Mouse (Mus musculus) thymus, adult 2 months (tissue): ENCODE measurements around the gene Stx17. TPM values are rescaled to one million over a fixed set of nuclear protein-coding genes. Genes with fewer than 3 reads are reported as not detected.

ENCODE experiments used
- DNase-seq: peaks from one replicate; pipeline ENCODE4 v3.0.0; 2021
- H3K27ac ChIP-seq: fragments of 200-500 bp; 2 replicates; pipeline ENCODE4 v1.5.1; 2012; ENCODE audit warnings: low read length, control low read depth; ENCODE audit not compliant: control insufficient read depth, insufficient read depth
- H3K27me3 ChIP-seq: fragments of 200-500 bp; 2 replicates; pipeline ENCODE4 v1.6.1; 2012; ENCODE audit warnings: mild to moderate bottlenecking, low read length, moderate library complexity, mixed read lengths; ENCODE audit not compliant: control insufficient read depth, insufficient read depth
- H3K36me3 ChIP-seq: fragments of 200-500 bp; 2 replicates; pipeline ENCODE4 v1.6.1; 2012; ENCODE audit warnings: mild to moderate bottlenecking, low read length, moderate library complexity; ENCODE audit not compliant: control insufficient read depth, insufficient read depth
- H3K4me1 ChIP-seq: fragments of 200-500 bp; replicated peaks from 2 replicates; pipeline ENCODE4 v1.6.1; 2012; ENCODE audit warnings: low read length; ENCODE audit not compliant: control insufficient read depth, insufficient read depth
- H3K4me3 ChIP-seq: fragments of 200-500 bp; 2 replicates; pipeline ENCODE4 v1.5.1; 2012; ENCODE audit warnings: mild to moderate bottlenecking, low read length, control low read depth, moderate library complexity; ENCODE audit not compliant: control insufficient read depth, insufficient read depth
- CTCF ChIP-seq: fragments of 200-500 bp; IDR thresholded peaks from 2 replicates; pipeline ENCODE4 v1.5.1; 2012; ENCODE audit warnings: mild to moderate bottlenecking, control low read depth, low read length, moderate library complexity, borderline replicate concordance; ENCODE audit not compliant: control insufficient read depth, poor library complexity, insufficient read depth; ENCODE audit errors: extremely low read depth
- POLR2A ChIP-seq: fragments of 200-500 bp; IDR thresholded peaks from 2 replicates; pipeline ENCODE4 v1.6.1; 2012; ENCODE audit warnings: mild to moderate bottlenecking, low read length, control low read depth, moderate library complexity; ENCODE audit not compliant: control insufficient read depth, poor library complexity, insufficient read depth; ENCODE audit errors: extremely low read depth
- WGBS: fragments of 180-500 bp; shearing (Covaris S2); methylation state at CpG from one replicate; pipeline ENCODE4 v1.1.7; 2018; 5-methylcytosine and 5-hydroxymethylcytosine counted together
- polyA plus RNA-seq: library from polyadenylated mRNA; depleted of rRNA; stranded (reverse); fragments of >200 nt; gene quantifications from 2 replicates; pipeline ENCODE4 v1.2.3, GENCODE M21; 2012

The Stx17 gene
- polyA plus RNA-seq, 1 experiment, result 4.8 TPM

DNA sequence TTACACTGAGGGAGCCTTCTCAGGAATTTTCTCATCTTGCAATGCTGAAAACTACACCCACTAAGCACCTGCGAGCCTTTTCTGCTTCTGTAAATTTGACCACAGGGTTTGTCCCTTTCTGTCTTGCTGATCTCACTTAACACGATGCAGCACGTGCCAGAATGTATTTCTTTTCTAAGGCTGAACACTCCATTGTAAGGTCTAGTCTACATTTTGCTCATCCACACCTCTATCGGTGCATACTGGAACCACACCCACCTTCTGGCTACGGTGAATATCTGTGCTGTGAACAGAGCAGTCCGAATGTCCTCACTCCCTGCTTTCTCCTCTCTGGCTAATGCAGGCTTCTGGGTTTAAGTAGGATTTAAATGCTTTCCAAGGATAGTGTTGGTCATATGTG, 37.2 kb upstream of the Stx17 start:
- H3K36me3 ChIP-seq, result no peaks in the 10 kb centered on the region
- no peak overlapping the region for H3K4me3 ChIP-seq
- DNase-seq, result no peak
- no peaks in the 10 kb centered on the region for H3K27me3 ChIP-seq
- no peak overlapping the region for H3K27ac ChIP-seq
- TF ChIP-seq POLR2A (no peak), CTCF (no peak)
- 90% methylated on average over 6 of the region's 6 CpGs for WGBS
- H3K4me1 ChIP-seq, result no peaks in the 10 kb centered on the region

DNA sequence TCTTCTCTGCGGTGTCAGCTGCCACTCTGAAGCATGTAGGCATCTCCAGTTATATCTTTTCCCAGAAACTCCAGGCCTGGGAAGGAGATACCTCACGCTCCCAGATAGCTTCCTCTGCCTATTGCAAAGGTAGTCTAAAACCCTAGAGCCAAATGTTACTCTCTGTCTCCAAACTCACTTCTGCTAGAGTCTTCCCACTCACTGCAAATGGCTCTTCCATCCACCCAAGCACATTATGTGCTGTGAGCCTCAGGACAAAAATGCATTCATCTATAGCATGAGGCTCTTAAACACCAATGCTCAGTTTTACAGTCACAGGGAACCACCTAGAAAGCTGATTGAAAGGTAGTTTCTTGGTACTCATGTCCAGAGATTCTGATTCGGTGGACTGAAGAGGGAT, 31.5 kb upstream of the Stx17 start:
- no peaks in the 10 kb centered on the region for H3K27me3 ChIP-seq
- no peak overlapping the region for H3K27ac ChIP-seq
- H3K4me1 ChIP-seq, result no peaks in the 10 kb centered on the region
- no peak for DNase-seq
- WGBS, result 95% methylated on average over 3 of the region's 3 CpGs
- TF ChIP-seq POLR2A (no peak), CTCF (no peak)
- no peak overlapping the region for H3K4me3 ChIP-seq
- no peaks in the 10 kb centered on the region for H3K36me3 ChIP-seq

DNA sequence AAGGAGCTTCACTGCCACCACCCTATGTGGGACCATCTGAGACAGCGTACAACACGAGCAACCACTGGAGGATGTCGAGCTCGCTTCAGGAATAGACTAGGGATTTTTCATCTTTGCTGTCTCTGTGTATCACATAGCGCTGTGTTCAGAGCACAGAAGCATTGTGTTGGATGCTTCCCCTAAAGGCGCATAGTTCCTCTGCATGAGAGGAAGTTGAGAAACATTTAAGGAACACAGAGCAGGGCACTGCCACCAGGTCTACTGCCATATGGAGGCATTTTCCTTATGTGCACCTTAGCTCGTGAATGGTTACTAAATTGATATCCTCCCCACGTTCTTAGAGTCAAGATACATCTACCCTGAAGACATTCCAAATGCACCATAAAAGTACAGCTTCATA, 24.5 kb upstream of the Stx17 start:
- 70% methylated on average over 8 of the region's 8 CpGs for WGBS
- Histone ChIP-seq H3K27ac (no peak overlapping the region), H3K4me1 (no peaks in the 10 kb centered on the region), H3K36me3 (no peaks in the 10 kb centered on the region), H3K27me3 (no peaks in the 10 kb centered on the region), H3K4me3 (no peak overlapping the region)
- DNase-seq, result no peak
- TF ChIP-seq CTCF, result no peak
- TF ChIP-seq POLR2A, result no peak

DNA sequence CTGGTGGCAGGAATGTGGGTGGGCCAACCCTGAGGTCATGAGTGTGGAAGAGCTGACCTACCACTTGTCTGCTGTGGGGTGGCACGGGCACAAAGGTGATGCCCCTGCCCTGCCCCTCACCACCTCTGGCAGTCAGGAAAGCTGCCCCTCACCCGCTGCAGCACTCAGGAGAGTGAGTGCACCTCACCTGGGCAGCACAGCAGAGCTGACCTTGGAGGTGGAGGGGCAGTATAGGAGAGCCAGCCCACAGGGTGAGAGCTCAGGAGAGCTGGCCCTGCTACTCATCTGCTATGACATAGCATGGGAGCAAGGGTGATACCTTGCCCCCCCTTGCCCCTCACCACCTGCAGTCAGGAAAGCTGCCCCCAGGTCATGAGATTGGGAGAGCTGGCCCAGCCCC, 22.7 kb upstream of the Stx17 start:
- 94% methylated on average over 2 of the region's 2 CpGs for WGBS
- TF ChIP-seq POLR2A, result no peak
- no peak for TF ChIP-seq CTCF

DNA sequence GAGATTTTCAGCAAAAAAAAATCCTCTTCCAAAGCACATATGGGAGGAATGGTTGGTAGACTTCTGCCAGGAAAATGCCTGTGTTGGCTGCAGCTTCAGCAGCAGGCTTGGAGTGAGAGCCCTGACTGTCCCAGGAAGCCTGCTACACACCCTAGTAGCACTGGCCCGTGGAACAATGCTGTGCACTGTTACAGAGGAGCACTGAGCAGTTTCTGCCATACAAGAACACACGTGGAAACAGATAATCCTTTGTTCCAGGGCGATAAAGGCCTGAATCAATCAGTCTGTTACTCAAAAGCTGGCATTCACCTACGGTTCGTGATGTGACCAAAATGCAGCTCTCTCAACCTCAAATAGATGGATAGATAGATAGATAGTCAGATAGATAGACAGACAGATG, 19.3 kb upstream of the Stx17 start:
- WGBS, result 87% methylated on average over 5 of the region's 5 CpGs

More for the DNA sequence above, 22.7 kb upstream of the Stx17 start:
- Histone ChIP-seq H3K36me3 (no peaks in the 10 kb centered on the region), H3K4me1 (no peaks in the 10 kb centered on the region), H3K27ac (no peak overlapping the region), H3K27me3 (no peaks in the 10 kb centered on the region), H3K4me3 (no peak overlapping the region)
- DNase-seq, result no peak

DNA sequence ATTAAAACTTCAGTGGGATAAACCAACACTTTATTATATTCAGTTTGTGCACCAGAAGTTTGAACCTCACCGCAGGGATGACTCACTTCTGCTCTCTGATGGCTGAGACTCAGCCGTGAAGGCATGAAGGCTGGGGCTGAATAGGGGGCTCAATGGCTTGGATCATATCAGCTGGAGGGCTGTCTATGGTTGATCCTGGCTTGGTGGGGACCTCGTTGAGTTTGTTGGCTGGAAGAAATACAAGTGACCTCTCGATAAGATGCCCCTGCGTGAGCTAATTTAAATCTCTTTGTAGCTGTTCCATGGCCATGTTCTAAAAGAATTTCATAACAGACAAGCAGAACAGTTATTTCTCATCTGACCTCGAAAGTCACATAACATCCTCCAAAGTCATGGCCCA, 17.6 kb upstream of the Stx17 start:
- TF ChIP-seq POLR2A (no peak), CTCF (no peak)

More for the DNA sequence above, 19.3 kb upstream of the Stx17 start:
- no peaks in the 10 kb centered on the region for H3K4me1 ChIP-seq
- H3K27me3 ChIP-seq, result no peaks in the 10 kb centered on the region
- DNase-seq, result no peak
- H3K27ac ChIP-seq, result no peak overlapping the region
- no peak overlapping the region for H3K4me3 ChIP-seq
- no peaks in the 10 kb centered on the region for H3K36me3 ChIP-seq
- TF ChIP-seq POLR2A, result no peak
- TF ChIP-seq CTCF, result no peak

DNA sequence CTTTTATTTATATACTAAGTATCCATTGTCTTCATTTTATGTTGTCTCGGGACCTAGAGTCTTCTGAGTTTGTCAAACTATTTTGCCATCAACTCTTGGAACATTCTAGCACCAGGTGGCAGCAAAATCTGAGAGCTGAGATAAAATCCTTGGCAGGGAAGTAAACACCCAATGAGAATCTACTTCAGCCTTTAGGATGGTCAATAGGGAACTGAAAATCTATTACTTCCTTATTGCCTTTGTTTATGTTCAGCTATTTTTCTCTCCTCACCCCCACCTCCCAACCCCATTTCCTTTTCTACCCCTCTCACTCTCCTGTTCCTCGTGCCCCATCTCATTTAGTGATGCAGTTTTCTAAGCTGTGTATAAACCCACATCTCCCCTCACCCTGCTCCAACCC, 16.1 kb upstream of the Stx17 start:
- DNase-seq, result no peak
- no peak for TF ChIP-seq CTCF
- no peak for TF ChIP-seq POLR2A
- H3K27ac ChIP-seq, result no peak overlapping the region
- no peak overlapping the region for H3K4me3 ChIP-seq
- no peaks in the 10 kb centered on the region for H3K4me1 ChIP-seq
- WGBS, result 32% methylated on average over 2 of the region's 2 CpGs
- H3K36me3 ChIP-seq, result no peaks in the 10 kb centered on the region
- no peaks in the 10 kb centered on the region for H3K27me3 ChIP-seq

More for the DNA sequence above, 17.6 kb upstream of the Stx17 start:
- WGBS, result 86% methylated on average over 6 of the region's 6 CpGs
- Histone ChIP-seq H3K4me3 (no peak overlapping the region), H3K27me3 (no peaks in the 10 kb centered on the region), H3K36me3 (no peaks in the 10 kb centered on the region), H3K27ac (no peak overlapping the region), H3K4me1 (no peaks in the 10 kb centered on the region)
- DNase-seq, result no peak
